Mouse (Mus musculus): ENCODE measurements around the gene Foxf1.

GRCm38 (mm10) chr8:121132961-121133513, 48.9 kb downstream of the Foxf1 start:
- TF ChIP-seq POLR2A (IDR thresholded peaks at IDR 0.05; ENCODE audit: borderline replicate concordance, extremely low read depth, low read depth, low read length) (no peak), CTCF (IDR thresholded peaks at IDR 0.05; ENCODE audit: insufficient read depth, low read length) (no peak)

Measured in lung, adult 2 months (tissue).